Mouse (Mus musculus) testis, postnatal 14 days (tissue): Measurements from ENCODE around the gene Erbin.

Experiments
- DNase-seq: peaks from one replicate; pipeline ENCODE4 v3.0.0; 2021; ENCODE audit warnings: low spot score

The Erbin gene

DNA sequence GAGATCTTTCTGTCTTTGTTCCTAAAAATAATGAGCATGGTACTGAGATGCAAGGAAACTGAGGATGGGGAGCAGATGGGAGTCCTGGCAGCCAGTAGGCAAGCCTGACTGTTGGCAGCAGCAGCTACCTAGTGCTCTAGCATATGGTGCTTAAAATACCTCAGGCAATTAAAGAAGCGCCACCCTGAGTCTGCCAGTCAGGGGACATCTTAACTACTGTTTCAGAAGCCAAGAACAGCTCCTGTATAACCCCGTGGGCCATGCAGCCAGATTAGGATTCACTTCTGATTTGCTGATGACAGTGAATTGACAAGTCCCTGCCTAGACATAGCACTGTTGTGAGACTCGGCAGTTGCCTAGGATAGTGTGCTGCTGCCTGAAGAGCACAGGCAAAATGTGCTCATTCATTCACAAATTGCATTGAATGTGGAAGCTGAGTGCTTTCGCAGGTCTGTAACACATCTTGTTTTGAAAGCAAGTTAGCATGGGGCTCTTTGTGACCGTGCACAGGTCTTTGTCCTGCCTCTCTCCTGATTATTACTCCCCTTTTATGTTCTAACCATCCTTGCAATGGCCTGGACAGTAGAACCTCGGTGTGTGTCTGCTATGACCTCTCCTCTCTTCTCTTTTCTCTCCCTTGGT lies 114.0 kb downstream of the Erbin start:
- DNase-seq: no peak

DNA sequence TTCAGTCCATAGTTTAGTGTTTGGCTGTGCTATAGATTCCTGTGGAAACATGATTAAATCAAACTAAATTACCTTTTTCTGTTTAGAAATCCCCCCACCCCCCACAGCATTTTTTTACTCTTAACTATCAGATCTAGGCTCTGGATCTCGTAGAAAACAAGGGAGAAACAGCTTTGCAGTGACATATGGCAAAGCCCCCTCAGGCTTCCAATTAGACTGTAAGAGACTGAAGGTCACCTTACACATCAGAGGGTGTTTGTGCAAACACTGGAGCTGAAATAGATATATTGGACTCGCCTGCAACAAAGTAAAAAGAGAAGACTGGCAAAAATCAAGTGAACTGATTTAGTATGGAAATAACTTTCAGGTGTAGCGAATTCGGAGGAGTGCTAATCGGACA lies 116.6 kb downstream of the Erbin start:
- DNase-seq: no peak

DNA sequence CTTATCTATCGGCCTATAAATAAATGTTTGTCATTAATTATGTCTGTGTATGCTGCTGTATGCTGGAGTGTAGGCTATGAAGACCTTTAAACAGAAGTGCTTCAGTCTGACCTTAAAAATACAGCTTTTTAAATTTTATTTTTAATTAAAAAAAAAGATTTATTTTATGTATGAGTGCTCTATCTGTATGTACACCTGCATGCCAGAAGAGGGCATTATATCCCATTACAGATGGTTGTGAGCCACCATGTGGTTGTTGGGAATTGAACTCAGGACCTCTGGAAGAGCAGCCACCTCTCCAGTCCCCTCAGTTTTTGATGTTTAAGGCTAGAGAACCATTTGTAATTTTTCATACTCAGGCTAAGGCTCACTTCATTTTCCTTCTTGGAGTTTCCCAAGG lies 119.3 kb downstream of the Erbin start:
- no peak for DNase-seq

DNA sequence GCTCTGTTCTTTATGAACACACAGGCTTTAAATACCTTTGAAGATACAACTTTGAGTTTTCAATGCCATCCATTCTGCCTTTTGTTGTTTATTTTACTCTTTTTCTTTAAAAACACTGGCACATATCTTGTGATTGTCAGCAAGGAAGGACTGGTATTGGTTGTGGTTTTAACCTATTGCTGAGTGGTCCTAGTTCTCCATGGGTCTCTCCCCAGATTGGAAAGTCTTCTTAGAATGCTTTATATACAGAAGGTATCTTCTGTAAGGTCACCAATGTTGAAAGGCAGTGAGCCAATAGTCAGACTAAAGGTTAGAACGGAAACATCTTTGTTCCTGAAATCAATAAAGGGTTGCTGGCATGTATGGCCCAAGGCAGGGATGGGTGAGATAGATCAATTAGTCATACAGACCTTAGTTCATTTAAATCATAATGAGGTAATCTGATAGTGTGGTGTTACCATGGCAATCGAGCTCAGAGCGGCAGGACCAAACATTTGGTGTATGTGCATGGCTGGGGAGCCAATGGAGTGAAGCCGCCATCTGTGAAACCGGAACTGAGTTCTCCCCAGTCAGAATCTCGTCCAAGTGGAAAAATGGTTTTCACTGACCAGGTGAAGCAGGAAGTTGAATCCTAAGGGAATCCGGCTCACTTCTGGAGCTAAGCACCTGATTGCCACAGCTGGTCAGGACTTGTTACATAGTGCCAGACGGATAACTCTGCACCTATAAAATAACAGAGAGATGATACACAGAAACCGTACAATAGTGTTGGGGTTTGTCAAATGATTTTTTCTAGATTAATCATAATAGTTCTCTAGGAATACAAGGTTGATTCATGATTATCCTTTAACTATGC lies 125.4 kb downstream of the Erbin start:
- no peak for DNase-seq

DNA sequence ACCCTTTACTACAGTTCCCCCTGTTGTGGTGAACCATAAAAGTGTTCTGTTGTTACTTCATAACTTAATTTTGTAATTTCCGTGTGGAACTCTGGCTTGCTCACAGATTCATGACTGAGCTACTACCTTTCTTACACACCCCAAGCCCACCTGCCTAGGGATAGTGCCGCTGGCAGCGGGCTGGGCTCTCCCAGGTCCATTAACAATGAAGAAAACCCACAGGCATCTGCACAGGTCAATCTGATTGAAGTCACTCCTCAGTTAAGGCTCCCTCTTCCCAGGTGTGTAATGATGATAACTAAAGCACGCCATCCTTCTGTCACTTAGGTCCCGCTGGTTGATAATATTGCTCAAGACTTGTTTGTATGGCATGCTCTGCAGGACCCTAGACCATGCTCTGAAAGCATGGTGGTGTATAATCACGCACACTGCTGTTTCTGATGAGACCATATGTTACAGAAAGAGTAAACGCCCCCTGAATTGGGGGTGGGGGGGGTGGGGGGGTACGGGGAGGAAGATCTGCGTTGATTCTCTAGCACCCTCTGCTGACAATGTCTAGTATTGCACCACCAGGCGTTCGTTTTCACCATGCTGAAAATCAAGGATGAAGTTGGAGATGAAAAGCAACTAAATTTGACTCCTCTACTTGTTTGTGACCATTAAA lies 140.3 kb downstream of the Erbin start:
- DNase-seq: no peak

DNA sequence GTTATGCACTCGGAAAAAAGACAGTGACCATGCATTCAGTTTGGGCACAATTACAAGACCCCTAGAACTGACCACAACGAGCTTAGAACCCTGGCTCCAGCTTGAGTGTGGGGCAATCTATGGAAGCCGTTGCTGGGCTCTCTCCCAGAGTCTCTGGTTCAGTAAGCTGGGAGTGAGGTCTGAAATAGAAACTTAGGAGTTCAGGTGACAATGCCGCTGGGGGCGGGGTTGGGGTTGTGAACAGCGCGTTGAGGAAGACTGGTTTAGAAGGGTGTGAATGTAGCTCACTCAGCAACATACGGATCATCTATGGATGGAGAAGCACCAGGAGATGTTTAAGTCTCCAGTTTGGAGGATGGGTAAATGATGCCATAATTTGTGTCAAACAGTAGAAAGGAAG lies 143.2 kb downstream of the Erbin start:
- DNase-seq: no peak

DNA sequence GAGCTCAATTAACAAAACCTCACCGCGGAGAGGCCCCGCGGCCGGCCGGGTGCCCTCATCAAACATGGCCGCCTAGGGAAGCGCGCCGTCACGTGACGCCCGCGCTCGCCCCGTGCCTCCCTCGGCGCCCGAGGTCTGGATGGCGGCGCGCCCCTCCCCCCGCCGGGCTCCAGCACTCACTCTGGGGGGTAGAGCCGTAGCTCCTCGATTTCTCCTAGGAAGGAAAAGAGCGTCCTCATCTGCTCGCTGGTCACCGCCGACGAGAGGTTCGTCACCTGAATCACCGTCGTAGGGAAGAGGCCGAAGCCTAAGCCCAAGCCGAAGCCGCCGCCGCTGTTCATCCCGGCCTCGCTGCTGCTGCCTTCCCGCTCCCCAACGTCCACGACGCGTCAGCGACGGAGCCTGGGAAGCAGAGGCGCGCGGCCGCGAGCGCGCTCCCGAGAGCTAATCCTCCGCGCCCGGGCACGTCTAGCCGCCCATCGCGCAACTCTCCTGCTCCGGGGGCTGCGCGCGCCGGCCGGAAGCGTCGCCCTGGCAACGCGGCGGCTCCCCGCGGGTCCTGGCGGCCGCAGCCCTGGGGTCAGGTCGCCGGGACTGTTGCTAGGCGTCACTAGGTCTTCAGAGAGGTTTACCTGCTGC lies 146.1 kb downstream of the Erbin start, which contains the start of gene Srek1:
Gene Srek1, minus strand, starts transcription at position 490 of the 639 bp plus-strand sequence.
- peak; percentile 94 for DNase-seq

DNA sequence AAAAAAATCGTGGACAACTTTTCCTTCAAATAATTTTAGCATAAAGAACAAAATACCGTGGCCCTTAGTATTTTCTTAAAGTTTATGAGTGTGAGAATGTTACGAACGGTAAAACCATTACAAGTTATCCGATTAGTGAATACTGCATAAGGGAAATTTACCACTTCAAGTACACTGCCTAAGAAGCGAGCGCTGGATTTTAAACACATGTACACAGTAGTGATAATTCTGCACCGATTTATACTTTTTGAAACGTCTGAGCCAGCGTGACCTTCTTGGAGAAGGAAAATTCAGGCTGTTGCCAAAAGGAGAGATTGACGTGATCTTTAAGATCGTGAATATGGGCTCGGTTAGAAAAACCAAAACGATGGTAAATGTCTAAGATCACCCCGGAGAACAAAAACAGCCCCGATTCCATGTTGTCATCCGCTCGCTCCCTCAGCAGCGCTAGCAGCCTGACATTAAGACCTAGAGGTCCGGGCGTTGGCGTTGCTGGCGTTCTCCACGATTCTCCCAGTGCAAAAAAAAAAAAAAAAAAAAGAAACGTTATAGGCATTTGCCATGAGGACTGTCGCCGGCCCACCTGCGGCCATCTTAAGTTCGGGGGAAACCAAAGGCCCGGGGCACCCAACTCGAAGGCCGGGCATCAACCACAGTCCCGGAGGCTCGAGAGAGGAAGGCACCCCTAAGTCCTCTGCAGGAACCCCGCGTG lies 146.8 kb downstream of the Erbin start:
- DNase-seq: no peak

DNA sequence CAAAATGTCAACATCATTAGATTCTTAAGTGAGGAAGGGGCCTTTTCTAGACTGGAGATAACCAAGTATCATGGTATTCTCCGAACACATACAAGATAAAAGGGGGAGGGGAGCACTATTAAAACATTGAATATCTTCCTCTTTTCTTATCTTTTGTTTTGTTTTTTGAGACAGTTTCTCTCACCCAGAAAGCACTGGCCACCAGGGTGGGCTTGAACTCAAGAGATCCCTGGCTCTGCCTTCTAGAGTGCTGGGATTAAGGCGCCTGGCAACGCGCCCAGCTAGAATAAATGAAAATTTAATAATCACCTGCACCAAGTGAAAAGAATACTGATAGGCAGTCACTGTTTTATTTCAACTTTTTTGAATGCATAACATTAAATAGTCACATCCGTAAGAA lies 147.4 kb downstream of the Erbin start:
- no peak for DNase-seq

DNA sequence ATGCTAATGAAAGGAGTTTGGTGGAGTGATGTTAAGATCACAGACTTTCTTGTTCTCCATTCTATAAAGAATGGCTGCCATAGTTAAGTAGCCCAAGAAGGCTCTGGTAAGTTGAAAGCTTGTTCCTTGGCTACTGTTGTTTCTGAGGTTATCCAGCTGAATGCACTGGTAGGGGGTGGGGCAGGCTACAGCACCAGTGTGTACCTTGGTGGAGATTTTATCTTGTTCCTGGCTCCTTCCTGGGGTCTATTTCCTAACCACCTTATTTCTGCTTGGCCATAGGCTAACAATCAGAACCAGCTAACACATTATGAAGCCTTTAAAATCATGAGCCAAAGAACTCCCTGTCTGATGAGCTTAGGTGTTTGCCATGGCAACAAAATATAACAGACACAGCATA lies 149.5 kb downstream of the Erbin start:
- DNase-seq: no peak
